Mouse (Mus musculus): ENCODE results near the gene Adgrl2.

The Adgrl2 gene

GRCm38 (mm10) chr3:148977124-148977529 is 13.2 kb downstream of the Adgrl2 start:
- peak; percentile 44 to 64 for DNase-seq (ENCODE audit: low spot score in 2 of 2)

GRCm38 (mm10) chr3:148971893-148972596 is 18.3 kb downstream of the Adgrl2 start:
- no peak for DNase-seq (ENCODE audit: low spot score in 2 of 2)

GRCm38 (mm10) chr3:148964991-148965605 is 25.3 kb downstream of the Adgrl2 start:
- DNase-seq (ENCODE audit: low spot score in 2 of 2) = no peak

GRCm38 (mm10) chr3:148963381-148964044 is 26.8 kb downstream of the Adgrl2 start:
- DNase-seq (ENCODE audit: low spot score in 2 of 2) = no peak

GRCm38 (mm10) chr3:148961611-148962010 is 28.7 kb downstream of the Adgrl2 start:
- DNase-seq (ENCODE audit: low spot score in 2 of 2) = no peak

- DNase-seq (ENCODE audit: low spot score in 2 of 2) = no peak
Measured at GRCm38 (mm10) chr3:148960751-148961289, 29.5 kb downstream of the Adgrl2 start.

GRCm38 (mm10) chr3:148960215-148960614 is 30.1 kb downstream of the Adgrl2 start:
- DNase-seq (ENCODE audit: low spot score in 2 of 2) = no peak

GRCm38 (mm10) chr3:148959327-148960025 is 30.9 kb downstream of the Adgrl2 start:
- no peak for DNase-seq (ENCODE audit: low spot score in 2 of 2)

- DNase-seq (ENCODE audit: low spot score in 2 of 2) = no peak
Measured at GRCm38 (mm10) chr3:148958714-148959113, 31.6 kb downstream of the Adgrl2 start.

- no peak for DNase-seq (ENCODE audit: low spot score in 2 of 2)
Measured at GRCm38 (mm10) chr3:148958185-148958584, 32.2 kb downstream of the Adgrl2 start.

GRCm38 (mm10) chr3:148956887-148957286 is 33.5 kb downstream of the Adgrl2 start:
- no peak for DNase-seq (ENCODE audit: low spot score in 2 of 2)

GRCm38 (mm10) chr3:148949796-148950195 is 40.6 kb downstream of the Adgrl2 start:
- DNase-seq (ENCODE audit: low spot score in 2 of 2) = no peak

GRCm38 (mm10) chr3:148947805-148948405 is 42.5 kb downstream of the Adgrl2 start:
- DNase-seq (ENCODE audit: low spot score in 2 of 2) = no peak

GRCm38 (mm10) chr3:148947266-148947665 is 43.1 kb downstream of the Adgrl2 start:
- no peak for DNase-seq (ENCODE audit: low spot score in 2 of 2)

- DNase-seq (ENCODE audit: low spot score in 2 of 2) = no peak
Measured at GRCm38 (mm10) chr3:148945534-148945933, 44.8 kb downstream of the Adgrl2 start.

- DNase-seq (ENCODE audit: low spot score in 2 of 2) = peak in 1 of 2 experiments; percentile 34
Measured at GRCm38 (mm10) chr3:148939457-148939856, 50.9 kb downstream of the Adgrl2 start.

- DNase-seq (ENCODE audit: low spot score in 2 of 2) = no peak
Measured at GRCm38 (mm10) chr3:148935056-148935455, 55.3 kb downstream of the Adgrl2 start.

GRCm38 (mm10) chr3:148934279-148934678 is 56.1 kb downstream of the Adgrl2 start:
- DNase-seq (ENCODE audit: low spot score in 2 of 2) = no peak

GRCm38 (mm10) chr3:148933160-148933559 is 57.2 kb downstream of the Adgrl2 start:
- no peak for DNase-seq (ENCODE audit: low spot score in 2 of 2)

GRCm38 (mm10) chr3:148930913-148931312 is 59.4 kb downstream of the Adgrl2 start:
- no peak for DNase-seq (ENCODE audit: low spot score in 2 of 2)

GRCm38 (mm10) chr3:148926330-148926729 is 64.0 kb downstream of the Adgrl2 start:
- DNase-seq (ENCODE audit: low spot score in 2 of 2) = no peak

All from right cerebral cortex, adult 2 months (tissue).